Mouse (Mus musculus): ENCODE measurements at regions not wholly inside any gene's neighbourhood (a gene's known extent, or its start where the extent isn't known, plus 50 kb on each side); places are given as distances from the start of the nearest gene placed in this dataset.

DNA sequence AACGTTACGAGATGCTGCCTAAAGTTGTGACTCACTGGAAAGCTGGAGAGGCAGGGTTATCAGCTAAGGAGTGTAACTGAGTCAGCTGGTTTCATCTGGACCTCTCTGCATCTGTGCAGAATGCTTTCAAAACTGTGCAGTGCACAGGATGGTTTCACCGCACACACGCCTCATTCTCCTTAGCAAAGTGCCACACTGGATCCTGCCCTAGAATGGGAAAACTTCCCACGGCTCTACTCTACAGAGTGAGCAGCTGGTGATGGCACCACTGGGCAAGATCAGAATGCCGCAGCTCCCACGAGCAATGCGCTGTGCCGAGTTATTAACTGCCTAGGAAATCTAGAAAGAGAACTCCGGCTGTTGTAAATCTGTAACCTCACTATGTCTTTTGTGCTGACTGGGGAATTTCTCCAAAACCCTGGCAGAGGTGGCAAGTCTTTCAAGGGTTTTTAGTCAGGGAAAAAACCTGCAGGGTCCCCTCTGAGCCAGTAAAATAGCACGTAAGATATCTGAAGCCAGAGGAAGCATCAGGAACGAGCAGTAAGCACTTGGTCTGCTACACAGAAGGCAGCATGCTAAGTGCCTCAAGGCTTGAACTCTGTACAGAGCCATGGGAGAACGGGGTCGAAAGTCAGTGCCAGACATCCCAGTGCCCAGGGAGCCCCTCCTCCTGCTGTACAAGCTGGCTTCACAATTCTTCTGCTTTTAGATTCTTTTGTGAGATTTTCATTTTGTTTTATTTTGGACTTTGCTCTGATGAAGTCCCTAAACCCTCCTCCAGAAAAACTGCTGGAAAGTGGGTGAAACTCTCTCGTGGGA is 214.4 kb upstream of the Foxq1 start:
- no peak for TF ChIP-seq FLI1 (IDR thresholded peaks at IDR 0.05; ENCODE audit: low read length)
- TF ChIP-seq GATA1 (IDR thresholded peaks at IDR 0.05; ENCODE audit: borderline replicate concordance, low read length): no peak
